Mouse (Mus musculus) liver, embryonic 14.5 days (tissue): ENCODE results near the gene Bex1.

Source experiments
- CTCF ChIP-seq: IDR thresholded peaks from 2 replicates; pipeline ENCODE4 v1.5.1; 2016; ENCODE audit warnings: antibody characterized with exemption, low read depth, control low read depth
- EP300 ChIP-seq: IDR thresholded peaks from 2 replicates; pipeline ENCODE4 v1.6.1; 2016; ENCODE audit warnings: antibody characterized with exemption, low read depth

GRCm38 (mm10) chrX:136203664-136204066 lies 11.6 kb downstream of the Bex1 start, which contains the start of gene Tceal5:
- TF ChIP-seq EP300: no peak
- TF ChIP-seq CTCF: no peak
